Mouse (Mus musculus): ENCODE results near the gene Ctnna2. TPM values are rescaled to one million over a fixed set of nuclear protein-coding genes. Genes with fewer than 3 reads are reported as not detected.

Ctnna2 gene
- polyA plus RNA-seq, 1 experiment = not detected

- Histone ChIP-seq H3K4me1 (no peaks in the 10 kb centered on the region), H3K4me3 (replicated peaks) (no peak overlapping the region), H3K36me3 (replicated peaks; ENCODE audit: low read length) (no peaks in the 10 kb centered on the region), H3K9me3 (no peaks in the 10 kb centered on the region), H3K27me3 (replicated peaks) (no peaks in the 10 kb centered on the region)
- TF ChIP-seq GATA1 (IDR thresholded peaks at IDR 0.05; ENCODE audit: borderline replicate concordance, low read length) (no peak), FLI1 (IDR thresholded peaks at IDR 0.05; ENCODE audit: low read length) (no peak)
Measured at GRCm38 (mm10) chr6:77357748-77358470, 621.6 kb downstream of the Ctnna2 start.

GRCm38 (mm10) chr6:77354826-77355225 lies 624.7 kb downstream of the Ctnna2 start:
- Histone ChIP-seq H3K36me3 (replicated peaks; ENCODE audit: low read length) (no peaks in the 10 kb centered on the region), H3K9me3 (no peaks in the 10 kb centered on the region), H3K27me3 (replicated peaks) (no peaks in the 10 kb centered on the region), H3K4me1 (no peaks in the 10 kb centered on the region), H3K4me3 (replicated peaks) (no peak overlapping the region)
- TF ChIP-seq FLI1 (IDR thresholded peaks at IDR 0.05; ENCODE audit: low read length) = no peak
- TF ChIP-seq GATA1 (IDR thresholded peaks at IDR 0.05; ENCODE audit: borderline replicate concordance, low read length) = no peak

- no peaks in the 10 kb centered on the region for H3K9me3 ChIP-seq
- no peaks in the 10 kb centered on the region for H3K36me3 ChIP-seq (replicated peaks; ENCODE audit: low read length)
- H3K27me3 ChIP-seq (replicated peaks) = no peaks in the 10 kb centered on the region
- TF ChIP-seq GATA1 (IDR thresholded peaks at IDR 0.05; ENCODE audit: borderline replicate concordance, low read length) = no peak
- TF ChIP-seq FLI1 (IDR thresholded peaks at IDR 0.05; ENCODE audit: low read length) = no peak
- no peaks in the 10 kb centered on the region for H3K4me1 ChIP-seq
- no peak overlapping the region for H3K4me3 ChIP-seq (replicated peaks)
Measured at GRCm38 (mm10) chr6:77343781-77344180, 635.7 kb downstream of the Ctnna2 start.

- Histone ChIP-seq H3K4me1 (no peaks in the 10 kb centered on the region), H3K27me3 (replicated peaks) (no peaks in the 10 kb centered on the region), H3K4me3 (replicated peaks) (no peak overlapping the region), H3K36me3 (replicated peaks; ENCODE audit: low read length) (no peaks in the 10 kb centered on the region), H3K9me3 (no peaks in the 10 kb centered on the region)
- no peak for TF ChIP-seq GATA1 (IDR thresholded peaks at IDR 0.05; ENCODE audit: borderline replicate concordance, low read length)
Measured at GRCm38 (mm10) chr6:77335537-77335936, 644.0 kb downstream of the Ctnna2 start.

- no peaks in the 10 kb centered on the region for H3K9me3 ChIP-seq
- no peak for TF ChIP-seq GATA1 (IDR thresholded peaks at IDR 0.05; ENCODE audit: borderline replicate concordance, low read length)
- TF ChIP-seq FLI1 (IDR thresholded peaks at IDR 0.05; ENCODE audit: low read length) = no peak
- no peak overlapping the region for H3K4me3 ChIP-seq (replicated peaks)
- H3K36me3 ChIP-seq (replicated peaks; ENCODE audit: low read length) = no peaks in the 10 kb centered on the region
- H3K4me1 ChIP-seq = no peaks in the 10 kb centered on the region
- no peaks in the 10 kb centered on the region for H3K27me3 ChIP-seq (replicated peaks)
Measured at GRCm38 (mm10) chr6:77324748-77325147, 654.8 kb downstream of the Ctnna2 start.

GRCm38 (mm10) chr6:77324327-77324726 lies 655.2 kb downstream of the Ctnna2 start:
- no peak overlapping the region for H3K4me3 ChIP-seq (replicated peaks)
- no peaks in the 10 kb centered on the region for H3K36me3 ChIP-seq (replicated peaks; ENCODE audit: low read length)
- no peaks in the 10 kb centered on the region for H3K4me1 ChIP-seq
- no peak for TF ChIP-seq GATA1 (IDR thresholded peaks at IDR 0.05; ENCODE audit: borderline replicate concordance, low read length)
- TF ChIP-seq FLI1 (IDR thresholded peaks at IDR 0.05; ENCODE audit: low read length) = no peak
- no peaks in the 10 kb centered on the region for H3K27me3 ChIP-seq (replicated peaks)
- no peaks in the 10 kb centered on the region for H3K9me3 ChIP-seq

GRCm38 (mm10) chr6:77306796-77307195 lies 672.7 kb downstream of the Ctnna2 start:
- Histone ChIP-seq H3K27me3 (replicated peaks) (no peaks in the 10 kb centered on the region), H3K4me3 (replicated peaks) (no peak overlapping the region), H3K36me3 (replicated peaks; ENCODE audit: low read length) (no peaks in the 10 kb centered on the region), H3K4me1 (no peaks in the 10 kb centered on the region), H3K9me3 (no peaks in the 10 kb centered on the region)
- no peak for TF ChIP-seq GATA1 (IDR thresholded peaks at IDR 0.05; ENCODE audit: borderline replicate concordance, low read length)

- Histone ChIP-seq H3K9me3 (no peaks in the 10 kb centered on the region), H3K4me1 (no peaks in the 10 kb centered on the region)
- TF ChIP-seq FLI1 (IDR thresholded peaks at IDR 0.05; ENCODE audit: low read length) (no peak), GATA1 (IDR thresholded peaks at IDR 0.05; ENCODE audit: borderline replicate concordance, low read length) (no peak)
Measured at GRCm38 (mm10) chr6:77301305-77301704, 678.2 kb downstream of the Ctnna2 start.

GRCm38 (mm10) chr6:77291415-77291814 lies 688.1 kb downstream of the Ctnna2 start:
- Histone ChIP-seq H3K4me1 (no peaks in the 10 kb centered on the region), H3K36me3 (replicated peaks; ENCODE audit: low read length) (no peaks in the 10 kb centered on the region), H3K9me3 (no peaks in the 10 kb centered on the region), H3K27me3 (replicated peaks) (no peaks in the 10 kb centered on the region), H3K4me3 (replicated peaks) (no peak overlapping the region)
- TF ChIP-seq FLI1 (IDR thresholded peaks at IDR 0.05; ENCODE audit: low read length) = no peak
- no peak for TF ChIP-seq GATA1 (IDR thresholded peaks at IDR 0.05; ENCODE audit: borderline replicate concordance, low read length)

More at GRCm38 (mm10) chr6:77301305-77301704, 678.2 kb downstream of the Ctnna2 start:
- no peaks in the 10 kb centered on the region for H3K36me3 ChIP-seq (replicated peaks; ENCODE audit: low read length)
- no peak overlapping the region for H3K4me3 ChIP-seq (replicated peaks)
- no peaks in the 10 kb centered on the region for H3K27me3 ChIP-seq (replicated peaks)

- H3K27me3 ChIP-seq (replicated peaks) = no peaks in the 10 kb centered on the region
- no peaks in the 10 kb centered on the region for H3K36me3 ChIP-seq (replicated peaks; ENCODE audit: low read length)
- H3K4me1 ChIP-seq = no peaks in the 10 kb centered on the region
- no peaks in the 10 kb centered on the region for H3K9me3 ChIP-seq
- H3K4me3 ChIP-seq (replicated peaks) = no peak overlapping the region
- TF ChIP-seq FLI1 (IDR thresholded peaks at IDR 0.05; ENCODE audit: low read length) = no peak
- no peak for TF ChIP-seq GATA1 (IDR thresholded peaks at IDR 0.05; ENCODE audit: borderline replicate concordance, low read length)
Measured at GRCm38 (mm10) chr6:77288402-77288801, 691.1 kb downstream of the Ctnna2 start.
